Mouse (Mus musculus): ENCODE results near the gene Frmpd2. TPM values are rescaled to one million over a fixed set of nuclear protein-coding genes. Genes with fewer than 3 reads are reported as not detected.
"Not testable (repeated sequence)": the region's sequence is repeated elsewhere in the genome, so short reads cannot be mapped to it uniquely, and the experiment has no call there.

Gene Frmpd2
- under 1 TPM; 0.60 to 0.70 TPM for total RNA-seq (2021)
- long read RNA-seq, experiment 1: 0 reads
- long read RNA-seq, experiment 2, partial matches to known transcripts: 0 of 1 reads
- long read RNA-seq, experiment 2, other reads (novel, unspliced or antisense): 1 of 1 reads

DNA sequence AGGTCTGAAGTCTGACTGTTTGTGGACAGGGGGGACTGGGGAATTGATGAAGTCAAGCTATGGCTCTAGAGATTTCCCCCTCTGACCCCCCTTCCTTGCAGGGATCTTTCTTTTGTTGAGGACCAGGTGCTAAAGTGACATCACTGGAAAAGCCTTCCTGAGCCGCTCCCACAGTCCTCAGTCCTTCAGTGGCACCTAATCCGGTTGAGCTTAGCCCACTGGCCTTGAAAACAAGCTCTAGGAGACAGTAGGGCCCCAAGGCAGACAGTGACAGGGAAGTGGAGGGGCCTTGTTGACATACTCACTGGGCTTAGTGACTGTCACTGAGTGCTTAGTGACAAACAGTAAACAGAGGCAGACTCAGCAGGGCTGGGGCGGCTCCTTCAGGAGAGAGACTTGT is at the start of gene Frmpd2:
Gene Frmpd2 (plus strand): TSS at position 366 of the 400 bp plus-strand sequence.
- DNase-seq (ENCODE audit: low spot score in 2 of 2): no peak

- DNase-seq (ENCODE audit: low spot score in 2 of 2): no peak
Observed at GRCm38 (mm10) chr14:33423003-33423402, 48.5 kb upstream of the Frmpd2 start.

DNA sequence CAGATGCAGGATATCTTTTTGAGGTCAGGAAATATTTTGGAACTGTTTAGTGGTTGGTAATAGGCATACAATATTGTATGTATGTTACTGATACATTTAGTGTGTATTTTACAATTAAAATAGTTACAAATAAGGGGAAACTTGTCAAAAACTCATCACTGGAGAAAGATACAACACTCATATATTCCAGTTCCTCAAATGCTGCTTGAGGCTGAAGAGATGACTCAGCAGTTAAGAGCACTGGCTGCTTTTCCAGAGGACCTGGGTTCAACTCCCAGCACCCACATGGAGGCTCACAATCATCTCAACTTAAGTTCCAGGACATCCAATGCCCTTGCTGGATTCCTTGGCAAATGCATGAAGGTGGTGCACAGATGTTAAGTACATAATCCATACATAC is 47.4 kb upstream of the Frmpd2 start:
- DNase-seq (ENCODE audit: low spot score in 2 of 2): no peak

DNA sequence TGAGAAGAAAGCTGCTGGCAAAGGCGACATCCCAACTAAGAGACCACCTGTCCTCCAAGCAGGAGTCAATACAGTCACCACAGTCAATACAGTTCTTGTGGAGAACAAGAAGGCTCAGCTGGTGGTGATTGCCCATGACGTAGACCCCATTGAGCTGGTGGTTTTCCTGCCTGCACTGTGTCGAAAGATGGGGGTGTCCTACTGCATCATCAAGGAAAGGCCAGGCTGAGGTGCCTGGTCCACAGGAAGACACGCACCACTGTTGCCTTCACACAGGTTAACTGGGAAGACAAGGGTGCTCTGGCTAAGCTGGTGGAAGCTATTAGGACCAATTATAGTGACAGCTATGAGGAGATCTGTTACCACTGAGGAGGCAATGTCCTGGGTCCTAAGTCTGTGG is 39.0 kb upstream of the Frmpd2 start:
- not testable (repeated sequence) for DNase-seq (ENCODE audit: low spot score in 2 of 2)

DNA sequence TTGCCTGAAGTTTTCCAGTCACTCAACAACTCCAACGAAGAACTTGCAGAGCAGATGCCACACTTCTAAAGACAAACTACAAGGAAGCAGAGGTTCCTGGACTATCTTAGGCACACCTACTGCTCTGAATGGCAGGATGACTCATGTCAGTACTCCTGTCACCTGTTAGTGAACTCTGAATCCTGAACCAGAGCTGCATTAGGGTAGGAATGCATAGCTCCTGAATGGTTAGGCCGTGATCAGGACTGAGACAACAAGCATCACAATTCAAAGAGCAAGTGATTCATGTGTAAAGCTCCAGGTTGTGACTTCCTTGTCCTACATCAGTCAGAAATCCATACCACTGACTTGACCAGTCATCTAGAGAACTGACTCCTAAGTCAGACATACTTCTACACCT is 27.7 kb upstream of the Frmpd2 start:
- no peak for DNase-seq (ENCODE audit: low spot score in 2 of 2)

GRCm38 (mm10) chr14:33445962-33446361 is 25.5 kb upstream of the Frmpd2 start:
- DNase-seq (ENCODE audit: low spot score in 2 of 2): no peak

- peak; percentile 56 to 63 for DNase-seq (ENCODE audit: low spot score in 2 of 2)
Observed at GRCm38 (mm10) chr14:33446561-33447023, 24.9 kb upstream of the Frmpd2 start.

- DNase-seq (ENCODE audit: low spot score in 2 of 2): peak; percentile 94 to 96
Observed at GRCm38 (mm10) chr14:33447027-33447569, 24.4 kb upstream of the Frmpd2 start, which contains the start of gene Mapk8. Gene Mapk8, minus strand, starts transcription at chr14:33447158.

DNA sequence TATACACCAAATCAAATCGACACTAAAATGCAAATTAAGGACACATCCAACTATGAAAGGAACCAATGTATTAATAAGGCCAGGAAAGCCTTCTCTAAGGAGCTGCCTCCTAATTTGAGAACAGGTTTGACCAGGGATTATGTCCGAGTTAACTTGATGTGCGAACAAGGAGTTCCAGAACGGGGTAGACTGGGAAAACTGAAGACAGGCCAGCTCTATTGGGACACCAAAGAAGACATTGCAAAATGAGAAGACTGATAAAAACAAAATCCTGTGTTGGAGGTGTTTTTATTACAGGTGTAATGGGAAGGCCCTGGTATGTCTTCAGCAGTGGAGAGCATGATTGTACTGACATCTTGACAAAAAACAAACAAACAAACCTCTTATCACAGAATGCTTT is 23.2 kb upstream of the Frmpd2 start:
- DNase-seq (ENCODE audit: low spot score in 2 of 2): no peak

DNA sequence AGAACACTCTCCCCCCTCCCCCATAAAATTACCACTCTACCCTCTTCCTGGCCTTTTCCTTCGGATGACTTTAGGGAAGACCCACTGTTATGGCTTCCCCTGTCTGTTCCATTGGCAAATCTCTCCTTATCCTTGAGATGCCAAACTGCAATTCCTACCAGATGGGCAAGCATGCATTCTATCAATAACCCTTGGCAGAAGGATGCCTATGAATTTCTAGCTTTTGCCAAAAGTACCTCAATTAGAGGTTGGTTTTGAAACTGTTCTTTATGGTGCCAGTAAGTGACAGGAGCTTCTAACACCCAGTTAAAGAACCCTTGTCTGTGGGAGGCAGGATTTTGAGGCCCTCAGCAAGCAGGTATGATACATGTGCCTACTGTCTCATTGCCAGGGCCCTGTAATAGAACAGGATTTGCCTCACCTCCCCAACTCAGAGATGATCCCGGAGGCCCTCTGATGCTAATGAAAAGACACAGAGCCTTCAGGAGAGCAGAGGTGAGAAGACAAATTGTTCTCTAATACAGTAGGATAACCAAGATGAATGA is 22.1 kb upstream of the Frmpd2 start:
- no peak for DNase-seq (ENCODE audit: low spot score in 2 of 2)

DNA sequence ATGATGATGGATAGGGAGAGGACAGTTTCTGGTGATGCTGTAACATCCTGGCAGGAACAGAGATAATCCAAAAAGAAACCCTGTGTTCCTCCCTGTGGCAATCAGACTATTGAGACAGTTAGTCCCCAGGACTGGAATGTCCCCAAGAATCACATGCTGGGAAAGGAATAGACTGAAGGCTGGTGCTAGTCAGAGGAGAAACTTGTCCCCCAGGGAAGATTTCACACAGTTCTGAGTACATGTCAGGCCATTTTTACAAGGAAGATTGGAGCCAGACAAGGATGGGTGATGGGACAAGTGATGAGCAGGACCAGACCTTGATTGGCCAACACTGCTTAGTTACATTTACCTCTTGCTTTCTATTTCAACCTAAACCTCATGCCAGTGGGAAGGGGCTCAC is 21.2 kb upstream of the Frmpd2 start:
- no peak for DNase-seq (ENCODE audit: low spot score in 2 of 2)

DNA sequence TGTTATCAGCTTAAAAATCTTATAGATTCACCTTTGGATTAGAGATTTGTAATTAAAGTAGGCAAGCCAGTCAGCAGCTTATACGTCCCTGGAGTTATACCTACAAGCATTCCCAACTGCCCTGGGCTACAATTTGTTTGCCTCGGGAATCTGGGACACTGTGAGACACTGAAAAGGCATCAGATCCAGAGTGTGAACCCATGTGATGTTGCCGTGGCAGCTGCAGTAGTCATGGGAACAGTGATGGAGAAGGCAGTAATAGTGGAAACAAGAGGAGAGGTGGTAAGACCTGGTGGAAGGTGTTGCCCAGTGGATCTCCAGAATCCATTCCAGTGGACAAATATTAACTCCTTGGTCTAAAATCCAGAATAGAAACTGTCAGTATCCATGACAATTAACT is 7.8 kb upstream of the Frmpd2 start:
- DNase-seq (ENCODE audit: low spot score in 2 of 2): no peak

DNA sequence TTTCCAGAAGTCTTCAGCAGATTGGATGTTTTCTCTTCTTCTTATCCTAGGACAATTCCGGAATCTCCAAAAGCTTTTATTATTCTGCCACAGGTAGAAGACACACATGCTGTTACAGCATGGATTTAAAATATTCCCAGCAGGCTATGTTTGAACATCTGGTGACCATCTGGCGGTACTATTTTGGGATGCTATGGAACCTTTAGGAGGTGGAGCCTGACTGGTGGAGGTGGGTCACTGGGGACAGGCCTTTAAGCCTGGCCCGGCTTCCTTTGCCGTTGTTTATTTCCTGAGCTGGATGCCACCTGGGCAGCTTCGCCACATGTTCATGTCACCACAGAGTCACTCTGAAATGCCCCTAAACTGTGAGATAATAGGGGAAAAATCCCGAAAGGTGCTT is 3.7 kb upstream of the Frmpd2 start:
- DNase-seq (ENCODE audit: low spot score in 2 of 2): no peak

GRCm38 (mm10) chr14:33474461-33474860 is 3.0 kb downstream of the Frmpd2 start:
- peak; percentile 51 to 58 for DNase-seq (ENCODE audit: low spot score in 2 of 2)

DNA sequence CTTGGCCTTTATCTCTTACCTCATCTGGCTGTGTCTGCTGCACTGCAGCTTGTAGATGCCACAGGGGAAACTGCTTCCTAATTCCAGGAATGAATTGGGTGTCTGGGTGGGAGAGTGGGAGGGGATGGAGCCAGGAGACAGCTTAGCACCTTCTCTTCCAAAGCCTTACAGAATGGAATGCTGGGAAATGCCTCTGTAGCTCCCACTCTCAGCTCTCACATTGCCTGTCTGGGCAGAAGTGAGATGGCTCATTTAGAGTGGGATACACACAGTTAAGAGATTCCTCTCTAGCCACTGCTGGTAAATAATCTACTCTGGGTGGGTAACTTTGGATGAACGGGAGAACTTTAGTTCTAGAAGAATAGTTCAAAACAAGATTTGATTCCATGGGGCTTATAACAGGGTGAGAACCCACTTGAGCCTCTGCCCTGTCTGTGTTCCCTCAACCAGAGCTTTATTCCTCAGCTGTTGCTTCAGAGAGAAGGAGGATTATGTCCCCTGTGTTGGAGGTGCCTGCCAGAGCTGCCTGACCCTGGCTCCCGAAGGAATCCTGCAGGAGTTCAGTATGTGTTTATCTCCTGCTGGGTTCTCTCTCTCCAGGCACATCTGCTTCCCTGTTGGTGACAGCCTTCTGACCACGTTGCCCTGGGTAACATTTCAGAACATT is 4.7 kb downstream of the Frmpd2 start:
- peak in 1 of 2 experiments; percentile 15 for DNase-seq (ENCODE audit: low spot score in 2 of 2)

- no peak for DNase-seq (ENCODE audit: low spot score in 2 of 2)
Observed at GRCm38 (mm10) chr14:33481991-33482390, 10.5 kb downstream of the Frmpd2 start.

- no peak for DNase-seq (ENCODE audit: low spot score in 2 of 2)
Observed at GRCm38 (mm10) chr14:33487805-33488550, 16.5 kb downstream of the Frmpd2 start.

DNA sequence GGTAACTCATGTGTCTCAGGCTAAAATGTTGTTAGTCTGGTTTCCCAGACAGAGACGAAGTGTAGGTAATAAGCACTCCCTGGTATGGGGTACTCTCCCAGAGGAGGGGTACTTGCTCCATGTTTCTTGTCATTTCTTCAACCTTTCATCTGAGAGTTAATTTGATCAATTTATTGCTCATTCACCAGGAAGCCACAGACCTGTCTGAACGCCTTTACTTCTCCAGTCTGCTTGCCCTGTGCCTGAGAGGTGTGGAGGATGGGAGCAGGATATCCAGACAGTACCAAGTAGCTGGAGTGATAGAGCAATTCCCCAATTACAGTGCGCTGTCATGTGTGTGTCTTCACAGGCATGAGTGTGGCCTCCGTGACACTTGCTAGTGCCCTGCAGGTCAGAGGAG is 23.7 kb downstream of the Frmpd2 start:
- no peak for DNase-seq (ENCODE audit: low spot score in 2 of 2)

DNA sequence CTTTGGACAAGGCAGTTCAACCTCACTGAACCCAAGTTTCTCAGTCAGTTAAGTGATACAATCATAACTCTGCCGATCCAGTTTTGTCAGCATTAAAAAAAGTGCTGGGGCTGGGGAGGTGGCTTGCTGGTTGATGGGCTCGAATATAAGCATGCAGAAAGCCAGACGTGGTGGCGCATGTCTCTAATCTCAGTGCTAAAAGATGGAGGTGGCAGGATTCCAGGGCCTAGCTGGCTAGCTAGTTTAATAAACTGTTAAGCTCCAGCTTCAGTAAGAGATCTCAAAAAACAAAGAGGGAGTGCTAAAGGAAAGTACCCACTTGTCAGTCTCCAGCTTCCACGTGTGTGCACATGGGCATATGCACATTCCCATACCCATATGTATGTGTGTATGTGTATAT is 25.9 kb downstream of the Frmpd2 start:
- DNase-seq (ENCODE audit: low spot score in 2 of 2): no peak

DNA sequence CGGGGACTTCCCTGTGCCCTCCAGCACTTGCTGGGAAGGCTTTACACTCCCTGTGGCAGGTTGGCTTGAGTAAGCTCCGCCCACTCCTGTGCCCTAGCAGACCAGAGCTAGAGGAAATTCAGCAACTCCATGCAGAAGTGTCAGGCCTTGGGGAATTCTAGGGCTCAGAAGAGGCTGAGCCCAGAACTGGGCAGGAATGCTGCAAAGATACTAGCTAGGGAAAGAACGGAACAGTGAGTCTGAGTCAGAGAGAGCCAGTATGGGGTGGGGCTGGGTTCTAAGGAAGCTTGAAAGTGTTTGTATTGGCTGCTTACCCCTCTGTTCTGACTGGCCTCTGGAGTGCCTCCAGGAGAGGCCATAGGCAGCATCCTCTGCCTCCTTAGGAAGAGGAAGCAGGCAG is 27.4 kb downstream of the Frmpd2 start:
- no peak for DNase-seq (ENCODE audit: low spot score in 2 of 2)

- DNase-seq (ENCODE audit: low spot score in 2 of 2): peak; percentile 33 to 36
Observed at GRCm38 (mm10) chr14:33500631-33501030, 29.1 kb downstream of the Frmpd2 start.

GRCm38 (mm10) chr14:33503311-33503710 is 31.8 kb downstream of the Frmpd2 start:
- DNase-seq (ENCODE audit: low spot score in 2 of 2): no peak

All from left cerebral cortex, adult 18-20 months (tissue).